Mouse (Mus musculus) forebrain, embryonic 13.5 days (tissue): Measurements from ENCODE around the gene Zfp513. TPM values are rescaled to one million over a fixed set of nuclear protein-coding genes. Genes with fewer than 3 reads are reported as not detected.

Source experiments
- ATAC-seq: fragments of 200-750 bp; cut with Nextera tagmentation; 2 replicates; pipeline ENCODE4 v1.8.0; 2017
- H3K27ac ChIP-seq: fragments of 300-500 bp; sonication (generic); 2 replicates; pipeline ENCODE4 v1.5.1; 2015; ENCODE audit warnings: inconsistent platforms, mild to moderate bottlenecking, moderate library complexity
- H3K27me3 ChIP-seq: fragments of 300-500 bp; sonication (generic); 2 replicates; pipeline ENCODE4 v1.6.1; 2015; ENCODE audit warnings: mild to moderate bottlenecking, inconsistent platforms
- H3K36me3 ChIP-seq: fragments of 300-500 bp; sonication (generic); 2 replicates; pipeline ENCODE4 v1.6.1; 2015; ENCODE audit warnings: mild to moderate bottlenecking, inconsistent platforms; ENCODE audit not compliant: poor library complexity, severe bottlenecking
- H3K4me1 ChIP-seq: fragments of 300-500 bp; sonication (generic); 2 replicates; pipeline ENCODE4 v1.6.1; 2015; ENCODE audit warnings: inconsistent platforms
- H3K4me2 ChIP-seq: fragments of 300-500 bp; sonication (generic); 2 replicates; pipeline ENCODE4 v1.6.1; 2015; ENCODE audit warnings: inconsistent platforms, mild to moderate bottlenecking, moderate library complexity
- H3K4me3 ChIP-seq: fragments of 300-500 bp; sonication (generic); 2 replicates; pipeline ENCODE4 v1.5.1; 2015; ENCODE audit warnings: mild to moderate bottlenecking, inconsistent platforms
- H3K9ac ChIP-seq: fragments of 300-500 bp; sonication (generic); 2 replicates; pipeline ENCODE4 v1.6.1; 2015; ENCODE audit warnings: mild to moderate bottlenecking, inconsistent platforms
- H3K9me3 ChIP-seq: fragments of 300-500 bp; sonication (generic); replicated peaks from 2 replicates; pipeline ENCODE4 v1.6.1; 2016; ENCODE audit warnings: inconsistent platforms
- WGBS: fragments of 180-500 bp; shearing (Covaris S2); methylation state at CpG from one replicate; pipeline ENCODE4 v1.1.7; 2015; 5-methylcytosine and 5-hydroxymethylcytosine counted together
- polyA plus RNA-seq: library from polyadenylated mRNA; unstranded; fragments of >200 nt; fragmentation: Nextera tagmentation; extraction: Ambion mirVana; gene quantifications from 2 replicates; pipeline ENCODE4 v1.2.1, GENCODE M21; 2015

Gene Zfp513
- polyA plus RNA-seq, result 13.3 and 13.4 TPM in 2 replicates

DNA sequence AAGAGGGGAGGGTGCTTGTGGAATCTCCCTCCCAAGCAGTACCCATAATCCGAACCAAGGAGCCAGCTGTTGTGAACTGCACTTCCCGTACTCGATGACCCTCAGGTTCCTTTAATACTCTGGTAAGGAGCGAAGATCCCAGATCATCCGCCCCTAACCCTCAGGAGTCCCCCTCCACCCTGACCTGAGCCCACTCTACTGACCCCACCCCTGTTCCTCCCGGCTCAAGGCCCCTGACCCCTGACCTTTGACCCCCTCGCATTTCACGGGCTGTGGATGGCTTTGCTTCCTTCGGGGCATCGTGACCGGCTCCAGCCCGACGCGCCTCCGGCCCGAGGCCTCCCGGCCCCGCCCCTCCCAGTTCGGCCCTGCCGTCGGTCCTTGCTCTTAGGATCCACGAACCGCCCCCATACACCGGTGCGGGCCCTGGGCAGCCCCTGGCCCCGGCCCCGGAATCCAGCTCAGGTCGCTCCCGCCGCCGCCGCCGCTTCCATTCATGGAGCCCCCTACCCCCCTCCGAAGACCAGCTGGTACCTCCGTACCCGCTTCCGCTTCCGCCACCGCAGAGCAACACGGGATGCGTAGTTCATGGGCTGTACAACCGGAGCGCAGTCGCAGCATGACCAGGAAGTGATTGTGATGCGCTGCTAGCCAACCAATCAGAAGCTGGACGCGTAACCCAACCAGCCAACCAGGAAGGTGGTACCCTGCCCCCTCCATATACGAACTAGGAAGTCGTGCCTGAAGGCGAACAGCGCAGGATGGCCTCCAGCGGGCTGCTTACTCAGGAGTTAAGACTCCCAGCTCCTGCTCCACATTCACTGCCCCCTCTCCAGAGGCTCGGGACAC, at the start of gene Zfp513:
Gene Zfp513 (minus strand): TSS at position 562 of the 849 bp plus-strand sequence.
- peak; percentile 97 for ATAC-seq
- peak within 1 kb of the TSS; percentile 73 for H3K4me3 ChIP-seq
- peaks cover 5% of the 10 kb centered on the region for H3K9me3 ChIP-seq
- H3K27me3 ChIP-seq, result no peaks in the 10 kb centered on the region
- peak within 1 kb of the TSS; percentile 89 for H3K9ac ChIP-seq
- peak within 1 kb of the TSS; percentile 82 for H3K4me2 ChIP-seq
- H3K36me3 ChIP-seq, result peaks cover 80% of the 10 kb centered on the region
- peak within 1 kb of the TSS; percentile 82 for H3K27ac ChIP-seq
- peaks cover 24% of the 10 kb centered on the region for H3K4me1 ChIP-seq
- whole genome bisulfite sequencing, result under 1% methylated on average over 53 of the region's 53 CpGs

DNA sequence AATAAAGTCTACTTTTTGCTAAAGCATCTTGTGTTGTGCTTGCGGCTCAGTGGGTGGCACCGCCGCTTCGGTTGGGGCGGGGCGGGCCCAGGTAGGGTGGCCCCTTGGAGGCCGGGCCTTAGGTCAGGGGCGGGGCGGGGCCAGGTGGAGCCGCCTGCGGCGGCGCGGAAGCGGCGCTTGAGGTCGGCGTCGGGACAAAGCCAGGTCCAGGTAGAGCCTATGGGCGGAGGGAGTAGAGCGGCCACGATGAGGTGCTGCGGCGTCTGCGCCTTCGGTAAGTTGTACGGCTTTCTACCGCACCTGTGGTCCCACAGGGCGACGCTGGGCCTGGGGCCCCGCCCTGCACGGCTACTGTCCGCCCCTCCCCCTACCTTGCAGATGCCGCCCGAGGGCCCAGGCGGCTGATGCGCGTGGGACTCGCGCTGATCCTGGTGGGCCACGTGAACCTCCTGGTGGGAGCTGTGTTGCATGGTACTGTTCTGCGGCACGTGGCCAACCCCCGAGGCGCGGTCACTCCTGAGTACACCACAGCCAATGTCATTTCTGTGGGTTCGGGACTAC, 49.5 kb upstream of the Zfp513 start, which contains the start of gene Krtcap3:
Gene Krtcap3 (plus strand): TSS at position 151 of the 561 bp plus-strand sequence.
- peak within 1 kb of the TSS; percentile 50 for H3K4me2 ChIP-seq
- peak within 1 kb of the TSS; percentile 47 for H3K9ac ChIP-seq
- no peaks in the 10 kb centered on the region for H3K27me3 ChIP-seq
- 9% methylated on average over 46 of the region's 47 CpGs for WGBS
- peak; percentile 63 for ATAC-seq
- peaks cover 13% of the 10 kb centered on the region for H3K4me1 ChIP-seq
- H3K27ac ChIP-seq, result no peak within 1 kb of the TSS
- H3K4me3 ChIP-seq, result peak within 1 kb of the TSS; percentile 24
- peaks cover 97% of the 10 kb centered on the region for H3K36me3 ChIP-seq
- H3K9me3 ChIP-seq, result no peaks in the 10 kb centered on the region

DNA sequence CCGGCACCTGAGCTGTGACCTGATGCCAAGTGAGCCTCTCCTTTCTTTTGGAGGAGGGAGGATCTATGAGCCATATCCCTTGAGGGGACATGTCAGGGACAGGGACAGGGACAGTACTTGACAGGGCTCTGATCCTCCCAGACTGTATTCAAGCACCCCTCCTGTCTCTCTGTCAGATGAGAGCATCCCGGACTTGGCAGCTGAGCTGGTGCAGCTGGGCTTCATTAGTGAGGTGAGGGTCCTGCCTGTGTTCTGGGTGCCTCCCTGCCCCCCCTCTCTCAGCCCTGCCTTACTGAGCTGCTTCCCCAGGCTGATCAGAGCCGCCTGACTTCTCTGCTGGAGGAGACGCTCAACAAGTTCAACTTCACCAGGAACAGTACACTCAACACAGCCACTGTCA, 48.6 kb upstream of the Zfp513 start:
- Histone ChIP-seq H3K4me3 (no peak overlapping the region), H3K27me3 (no peaks in the 10 kb centered on the region), H3K9me3 (no peaks in the 10 kb centered on the region), H3K27ac (no peak overlapping the region), H3K9ac (peak overlapping the region; percentile 47; the same call in 1 of the 2 replicates), H3K4me2 (no peak overlapping the region), H3K4me1 (peaks cover 13% of the 10 kb centered on the region), H3K36me3 (peaks cover 98% of the 10 kb centered on the region)
- ATAC-seq, result peak; percentile 52; the same call in 1 of the 2 replicates
- 56% methylated on average over 4 of the region's 4 CpGs for WGBS

DNA sequence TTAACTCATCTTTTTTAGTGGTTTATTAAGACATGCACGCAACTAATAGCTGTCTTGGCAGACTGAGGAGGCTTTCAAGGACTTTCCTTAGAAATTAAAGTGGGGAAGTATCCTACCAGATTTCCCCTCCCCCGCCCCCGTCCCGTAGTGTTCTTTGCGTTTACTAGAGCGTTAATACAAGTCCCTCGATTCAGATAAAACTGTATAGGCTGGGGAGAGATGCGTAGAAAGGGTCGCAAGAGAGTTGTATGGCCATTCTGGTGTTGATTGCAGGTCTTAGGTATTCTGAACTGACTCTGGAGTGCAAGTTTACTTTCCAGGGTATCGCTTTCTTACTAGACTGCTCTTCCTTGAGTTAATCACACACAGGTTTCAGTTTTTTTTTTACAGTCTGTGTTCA, 40.1 kb upstream of the Zfp513 start:
- Histone ChIP-seq H3K36me3 (peaks cover 36% of the 10 kb centered on the region), H3K9ac (peak overlapping the region; percentile 94), H3K4me1 (peaks cover 16% of the 10 kb centered on the region), H3K9me3 (no peaks in the 10 kb centered on the region), H3K27me3 (no peaks in the 10 kb centered on the region), H3K4me2 (peak overlapping the region; percentile 89), H3K27ac (no peak overlapping the region), H3K4me3 (peak overlapping the region; percentile 92)
- no peak for ATAC-seq
- 16% methylated on average over 10 of the region's 10 CpGs for WGBS

DNA sequence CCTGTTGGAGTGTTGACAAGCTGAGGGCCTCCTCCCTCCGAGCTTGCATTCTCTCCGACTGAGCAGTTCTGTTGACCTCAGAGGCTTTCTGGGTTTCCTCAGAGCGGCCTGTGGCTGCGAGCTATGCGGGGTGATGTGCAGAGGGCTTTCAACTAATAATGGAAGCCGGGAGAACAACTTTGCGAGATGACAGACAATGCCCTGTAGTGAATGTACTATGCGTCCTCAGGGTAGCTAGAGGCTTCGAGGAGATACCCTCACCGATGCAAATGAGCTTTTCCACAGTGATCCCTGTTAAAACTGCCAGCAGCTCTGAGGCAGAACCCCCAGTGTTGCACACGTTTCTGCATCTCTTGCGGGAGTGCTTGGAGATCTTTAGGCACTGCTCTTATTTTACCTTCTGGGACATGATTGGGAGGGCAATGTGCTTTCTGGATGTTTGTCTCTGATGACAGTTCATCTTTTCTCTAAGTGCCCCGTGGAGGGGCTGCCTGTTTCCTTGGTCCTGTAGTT, 39.5 kb upstream of the Zfp513 start:
- H3K9me3 ChIP-seq, result 0 out of 2 replicates have a peak, but pooled peaks cover under 1% of the 10 kb centered on the region
- no peaks in the 10 kb centered on the region for H3K27me3 ChIP-seq
- peak overlapping the region; percentile 95 for H3K27ac ChIP-seq
- 0% methylated on average over 13 of the region's 13 CpGs for WGBS
- H3K9ac ChIP-seq, result peak overlapping the region; percentile 94
- H3K36me3 ChIP-seq, result peaks cover 30% of the 10 kb centered on the region
- peak overlapping the region; percentile 92 for H3K4me3 ChIP-seq
- H3K4me1 ChIP-seq, result peaks cover 16% of the 10 kb centered on the region
- peak overlapping the region; percentile 89 for H3K4me2 ChIP-seq
- ATAC-seq, result no peak

DNA sequence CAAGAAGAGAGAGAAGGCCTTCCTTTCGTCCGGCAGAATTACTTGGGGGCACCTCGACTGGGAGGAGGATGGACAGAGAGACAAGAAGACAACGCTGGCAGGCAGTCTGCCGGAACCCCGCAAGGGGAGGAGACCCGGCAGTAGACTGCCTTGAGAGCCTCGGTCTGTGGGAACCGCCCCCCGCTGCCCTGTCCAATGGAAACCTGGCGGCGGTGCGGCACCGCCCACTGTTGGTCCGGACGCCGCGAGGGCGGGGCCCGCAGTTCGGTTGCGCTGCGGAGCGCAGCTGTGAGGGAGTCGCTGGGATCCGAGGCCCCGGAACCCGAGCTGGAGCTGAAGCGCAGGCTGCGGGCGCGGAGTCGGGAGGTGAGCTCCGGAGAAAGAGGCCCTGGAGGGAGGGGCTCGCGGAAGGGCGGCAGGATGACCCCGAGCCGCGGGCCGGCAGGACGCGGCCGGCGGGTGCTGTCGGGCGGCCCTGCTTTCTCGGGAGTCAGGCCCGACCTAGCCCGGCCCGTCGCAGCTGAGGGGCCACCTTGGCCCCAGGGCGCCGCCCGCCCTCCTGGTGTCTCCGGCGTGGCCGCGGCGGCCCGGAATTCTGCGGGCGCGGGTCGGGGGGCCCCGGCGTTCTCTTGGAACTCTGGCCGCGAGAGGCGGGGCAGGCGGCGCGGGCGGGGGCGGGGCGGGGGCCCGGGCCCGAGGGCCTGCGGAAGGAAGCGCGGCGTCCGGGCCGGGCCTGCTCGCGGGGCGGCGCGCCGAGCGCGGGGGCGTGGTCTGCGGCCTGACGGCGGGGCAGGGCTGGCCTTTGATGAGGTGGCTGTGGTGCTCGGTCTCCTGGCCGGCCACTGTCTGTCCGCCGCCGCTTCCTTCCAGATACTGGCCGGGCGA, 38.8 kb upstream of the Zfp513 start, which contains the start of the genes Nrbp1 and Gm9970:
Gene Nrbp1 (plus strand): TSS at position 228 of the 885 bp plus-strand sequence.
Gene Gm9970 (minus strand): TSS at position 596 of the 885 bp plus-strand sequence.
- H3K9me3 ChIP-seq, result peaks cover 8% of the 10 kb centered on the region; the same call in 1 of the 2 replicates
- peak; percentile 99 for ATAC-seq

DNA sequence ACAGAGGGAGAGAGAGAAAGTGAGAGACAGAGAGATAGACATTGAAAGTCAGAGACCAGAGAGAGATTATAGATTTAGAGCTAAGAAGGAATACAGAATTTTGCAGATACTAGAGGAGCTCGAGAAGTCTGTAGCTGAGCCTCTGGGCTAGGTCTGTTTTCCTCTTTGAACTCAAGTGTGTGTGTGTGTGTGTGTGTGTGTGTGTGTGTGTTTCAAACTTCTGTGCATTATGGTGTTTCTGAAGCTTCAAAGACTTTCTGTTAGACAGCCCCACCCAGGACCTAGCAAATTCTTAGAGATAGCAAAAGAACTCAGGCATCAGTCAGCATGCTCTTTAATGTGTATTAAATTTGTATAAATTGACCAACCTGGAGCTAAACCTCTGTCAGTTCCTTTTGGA, 24.5 kb upstream of the Zfp513 start:
- H3K4me3 ChIP-seq, result no peak overlapping the region
- H3K9ac ChIP-seq, result no peak overlapping the region
- no peaks in the 10 kb centered on the region for H3K4me1 ChIP-seq
- H3K36me3 ChIP-seq, result no peaks in the 10 kb centered on the region
- WGBS, result 67% methylated on average over 1 of the region's 1 CpGs
- H3K9me3 ChIP-seq, result no peaks in the 10 kb centered on the region
- ATAC-seq, result no peak
- H3K4me2 ChIP-seq, result no peak overlapping the region
- no peak overlapping the region for H3K27ac ChIP-seq
- no peaks in the 10 kb centered on the region for H3K27me3 ChIP-seq

More for the DNA sequence above, 38.8 kb upstream of the Zfp513 start, which contains the start of the genes Nrbp1 and Gm9970:
- Histone ChIP-seq H3K4me3 (peak within 1 kb of the TSS; percentile 92), H3K27me3 (no peaks in the 10 kb centered on the region), H3K27ac (peak within 1 kb of the TSS; percentile 95), H3K4me1 (peaks cover 16% of the 10 kb centered on the region), H3K9ac (peak within 1 kb of the TSS; percentile 94), H3K36me3 (peaks cover 23% of the 10 kb centered on the region), H3K4me2 (peak within 1 kb of the TSS; percentile 89)
- WGBS, result under 1% methylated on average over 49 of the region's 103 CpGs

DNA sequence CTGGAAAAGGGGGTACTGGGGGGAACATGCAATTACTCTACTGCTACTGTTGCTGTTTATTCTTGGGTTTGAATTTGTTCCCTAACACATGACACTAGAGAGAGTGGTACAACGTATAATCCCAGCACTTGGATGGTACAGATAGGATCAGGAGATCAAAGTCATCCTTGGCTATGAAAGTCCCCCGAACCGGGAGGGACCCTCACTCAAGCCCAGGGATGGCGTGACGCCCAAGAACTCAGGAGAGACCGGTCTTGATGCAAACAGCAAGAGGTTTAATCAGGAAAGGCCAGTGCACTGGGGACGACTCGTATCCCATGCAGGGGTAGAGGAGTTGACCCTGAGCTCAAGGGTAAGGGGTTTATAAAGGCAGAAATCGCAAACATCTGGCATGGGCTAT, 20.6 kb upstream of the Zfp513 start:
- H3K27ac ChIP-seq, result no peak overlapping the region
- no peaks in the 10 kb centered on the region for H3K36me3 ChIP-seq
- no peak overlapping the region for H3K9ac ChIP-seq
- H3K9me3 ChIP-seq, result no peaks in the 10 kb centered on the region
- peaks cover 14% of the 10 kb centered on the region for H3K4me1 ChIP-seq
- WGBS, result 96% methylated on average over 9 of the region's 9 CpGs
- no peak overlapping the region for H3K4me3 ChIP-seq
- ATAC-seq, result no peak
- no peaks in the 10 kb centered on the region for H3K27me3 ChIP-seq
- H3K4me2 ChIP-seq, result no peak overlapping the region

DNA sequence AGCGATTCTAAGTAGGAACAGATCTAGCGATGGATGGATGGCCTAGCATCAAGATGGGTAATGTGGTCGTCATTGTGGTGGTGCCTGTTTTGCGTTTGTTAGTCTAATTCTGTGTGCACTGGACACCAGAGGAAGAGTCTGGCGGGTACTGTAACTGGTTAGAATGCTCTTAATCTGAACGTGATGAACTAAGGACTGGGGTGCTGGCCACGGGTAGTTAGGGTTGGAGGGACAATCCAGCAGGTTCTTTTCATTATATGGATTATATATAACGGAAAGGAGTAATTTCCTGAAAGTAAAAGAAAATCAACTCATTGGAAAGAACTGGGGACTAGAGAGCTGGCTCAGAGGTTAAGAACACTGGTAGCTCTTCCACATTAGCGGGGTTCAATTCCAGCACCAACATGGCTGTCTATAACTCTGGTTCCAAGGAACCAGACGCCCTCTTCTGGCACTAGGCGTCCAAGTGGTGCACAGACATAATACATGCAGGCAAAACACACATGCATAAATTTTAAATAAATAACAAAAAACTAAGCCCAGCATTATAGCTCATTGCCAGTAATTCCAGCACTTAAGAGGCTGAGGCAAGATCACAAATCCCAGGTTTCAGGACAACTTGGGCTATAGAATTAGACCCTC, 19.3 kb upstream of the Zfp513 start:
- peak overlapping the region; percentile 92 for H3K9ac ChIP-seq
- H3K36me3 ChIP-seq, result no peaks in the 10 kb centered on the region
- no peak; the same call in 1 of the 2 replicates for ATAC-seq
- H3K27ac ChIP-seq, result peak overlapping the region; percentile 87
- peaks cover 18% of the 10 kb centered on the region for H3K4me1 ChIP-seq
- WGBS, result 10% methylated on average over 11 of the region's 11 CpGs
- H3K4me3 ChIP-seq, result peak overlapping the region; percentile 90
- peak overlapping the region; percentile 79 for H3K4me2 ChIP-seq
- no peaks in the 10 kb centered on the region for H3K27me3 ChIP-seq
- no peaks in the 10 kb centered on the region for H3K9me3 ChIP-seq

DNA sequence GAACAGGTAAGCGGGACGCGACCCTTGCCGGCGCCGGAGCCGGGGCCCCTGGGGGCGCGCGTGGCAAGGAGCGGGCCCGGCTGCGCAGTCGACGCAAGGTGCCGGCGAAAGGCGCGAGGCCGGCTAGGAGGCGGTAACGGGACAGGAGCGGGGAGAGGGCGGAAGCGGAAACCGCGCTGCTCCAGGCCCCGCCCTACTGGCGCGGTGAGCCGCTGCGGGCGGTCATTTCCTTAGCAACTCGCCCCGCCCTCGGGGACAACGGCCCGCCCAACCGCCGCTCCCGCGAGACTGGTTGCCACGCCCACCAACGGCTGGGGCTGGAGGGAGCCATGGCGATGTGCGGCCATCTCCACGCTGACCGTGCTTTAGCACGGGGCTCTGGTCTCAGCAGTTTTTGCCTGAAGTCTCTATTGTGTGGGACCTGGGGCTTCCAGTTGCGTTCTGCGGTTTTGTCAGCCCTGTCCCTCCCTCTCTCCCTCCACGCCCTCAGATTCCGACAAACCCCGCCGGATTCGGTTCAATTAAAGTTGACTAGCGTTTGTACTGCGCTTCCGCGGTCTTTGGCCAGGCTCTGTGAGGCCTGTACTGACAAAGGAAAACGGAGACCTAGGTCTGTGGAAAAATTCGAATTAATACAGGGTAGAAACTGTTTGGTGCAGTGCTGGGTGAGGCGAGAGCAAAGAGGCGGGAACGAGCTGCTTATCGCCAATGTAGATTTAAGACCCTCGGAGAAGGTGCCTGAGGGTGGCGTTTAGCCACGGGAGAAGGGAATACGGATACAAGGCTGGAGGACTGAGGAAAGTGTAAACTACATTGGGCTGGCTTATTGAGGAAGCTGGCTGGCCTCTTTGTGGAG, 18.6 kb upstream of the Zfp513 start, which contains the start of gene Ppm1g:
Gene Ppm1g (minus strand): TSS at position 240 of the 856 bp plus-strand sequence.
- H3K9me3 ChIP-seq, result no peaks in the 10 kb centered on the region
- under 1% methylated on average over 70 of the region's 70 CpGs for WGBS

More for the DNA sequence above, 18.6 kb upstream of the Zfp513 start, which contains the start of gene Ppm1g:
- peak within 1 kb of the TSS; percentile 92 for H3K9ac ChIP-seq
- ATAC-seq, result peak; percentile 96
- H3K4me3 ChIP-seq, result peak within 1 kb of the TSS; percentile 90
- peaks cover 18% of the 10 kb centered on the region for H3K4me1 ChIP-seq
- H3K27me3 ChIP-seq, result no peaks in the 10 kb centered on the region
- H3K4me2 ChIP-seq, result peak within 1 kb of the TSS; percentile 79
- H3K27ac ChIP-seq, result peak within 1 kb of the TSS; percentile 87
- H3K36me3 ChIP-seq, result no peaks in the 10 kb centered on the region
